Mouse (Mus musculus): ENCODE results near the gene Ptprd.
A peak's percentile ranks its signal among the peaks of the same experiment; 100 is the strongest.

The Ptprd gene

GRCm38 (mm10) chr4:78211529-78212494 lies at the start of gene Ptprd:
Gene Ptprd (minus strand): TSS chr4:78211961.
- peak; percentile 10 to 50 for DNase-seq

GRCm38 (mm10) chr4:78235820-78236219 lies 24.1 kb upstream of the Ptprd start:
- DNase-seq = no peak

GRCm38 (mm10) chr4:78235316-78235715 lies 23.6 kb upstream of the Ptprd start:
- DNase-seq = no peak

- no peak for DNase-seq
These were observed 22.9 kb upstream of the Ptprd start for GRCm38 (mm10) chr4:78234681-78235080.

GRCm38 (mm10) chr4:78213949-78214348 lies 2.2 kb upstream of the Ptprd start:
- no peak for DNase-seq

GRCm38 (mm10) chr4:78212941-78213340 lies 1.2 kb upstream of the Ptprd start:
- no peak for DNase-seq

- DNase-seq = peak in 1 of 2 experiments; percentile 2
These were observed 758 bp downstream of the Ptprd start for GRCm38 (mm10) chr4:78210878-78211528.

GRCm38 (mm10) chr4:78205018-78205417 lies 6.7 kb downstream of the Ptprd start:
- DNase-seq = no peak

GRCm38 (mm10) chr4:78168447-78168846 lies 43.3 kb downstream of the Ptprd start:
- DNase-seq = no peak

- no peak for DNase-seq
These were observed 51.3 kb downstream of the Ptprd start for GRCm38 (mm10) chr4:78160451-78160850.

GRCm38 (mm10) chr4:78150561-78150960 lies 61.2 kb downstream of the Ptprd start:
- DNase-seq = no peak

GRCm38 (mm10) chr4:78142767-78143148 lies 69.0 kb downstream of the Ptprd start:
- DNase-seq = no peak

- DNase-seq = no peak
These were observed 69.5 kb downstream of the Ptprd start for GRCm38 (mm10) chr4:78142088-78142766.

- DNase-seq = no peak
These were observed 100.9 kb downstream of the Ptprd start for GRCm38 (mm10) chr4:78110898-78111297.

- DNase-seq = no peak
These were observed 114.2 kb downstream of the Ptprd start for GRCm38 (mm10) chr4:78097526-78097925.

GRCm38 (mm10) chr4:78082744-78083143 lies 129.0 kb downstream of the Ptprd start:
- no peak for DNase-seq

- no peak for DNase-seq
These were observed 134.3 kb downstream of the Ptprd start for GRCm38 (mm10) chr4:78077499-78077898.

GRCm38 (mm10) chr4:78077087-78077486 lies 134.7 kb downstream of the Ptprd start:
- DNase-seq = no peak

GRCm38 (mm10) chr4:78038401-78038800 lies 173.4 kb downstream of the Ptprd start:
- DNase-seq = no peak

- DNase-seq = no peak
These were observed 209.7 kb downstream of the Ptprd start for GRCm38 (mm10) chr4:78002065-78002464.

- DNase-seq = no peak
These were observed 219.1 kb downstream of the Ptprd start for GRCm38 (mm10) chr4:77992709-77993108.

GRCm38 (mm10) chr4:77982094-77982493 lies 229.7 kb downstream of the Ptprd start:
- no peak for DNase-seq

- DNase-seq = no peak
These were observed 250.1 kb downstream of the Ptprd start for GRCm38 (mm10) chr4:77961711-77962110.

All from cerebellum, adult 18-20 months (tissue).